Mouse (Mus musculus) activated CD4-positive, CD25-positive, alpha-beta regulatory T cell (primary cell): ENCODE measurements around the gene Gm5416. TPM values are rescaled to one million over a fixed set of nuclear protein-coding genes. Genes with fewer than 3 reads are reported as not detected.

ENCODE experiments used
- polyA plus RNA-seq, 2 experiments: library from polyadenylated mRNA; unstranded; fragments of 100-300 nt; shearing (Covaris generic); gene quantifications; one replicate each; pipeline ENCODE4 v1.2.1; 2017

Gene Gm5416
- polyA plus RNA-seq = not detected

DNA sequence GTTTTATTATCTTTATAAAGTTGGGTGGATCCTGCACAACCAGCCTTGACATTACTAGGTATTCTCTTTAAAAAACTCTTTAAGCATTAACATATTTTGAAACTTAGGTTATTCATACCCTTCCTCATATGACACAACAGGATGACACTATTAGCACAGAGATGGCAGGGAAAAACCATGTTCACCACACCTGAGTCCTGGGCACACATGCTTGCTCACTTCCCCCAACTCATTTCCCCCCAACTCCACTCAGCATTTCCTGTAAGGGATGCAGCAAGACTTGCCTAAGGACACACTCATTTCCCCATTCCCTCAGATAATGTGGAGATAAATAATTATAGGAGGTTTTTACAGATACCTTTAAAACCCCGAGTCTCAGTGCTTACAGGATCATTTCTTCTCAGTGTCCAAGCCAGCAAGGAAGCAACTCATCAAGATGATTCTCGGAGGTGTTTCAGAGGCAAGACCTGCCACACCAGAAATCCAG is at the start of gene Gm5416:
Gm5416 (plus strand) TSS at position 437 of the 487 bp plus-strand sequence.

GRCm38 (mm10) chr16:36183912-36184311 is 26.3 kb upstream of the Gm5416 start, which contains the start of gene Gm5483:
Gene Gm5483 (plus strand): TSS chr16:36184212.

GRCm38 (mm10) chr16:36221168-36221567 is 11.0 kb downstream of the Gm5416 start, which contains the start of gene 2010005H15Rik:
Gene 2010005H15Rik (plus strand): TSS chr16:36221468.

Other genes starting within 250 kb of the Gm5416 start
- gene Kpna1, start 231.7 kb upstream of the Gm5416 start, polyA plus RNA-seq = 10 to 100 TPM; 50.4 to 64.1 TPM
- 1 to 10 TPM; 5.1 to 8.6 TPM for gene Wdr5b, start 169.2 kb upstream of the Gm5416 start, polyA plus RNA-seq
- gene Fam162a, start 138.8 kb upstream of the Gm5416 start, polyA plus RNA-seq = 100 to 1,000 TPM; 108 to 121 TPM
- 10 to 100 TPM; 28.4 to 30.6 TPM for gene Ccdc58, start 138.7 kb upstream of the Gm5416 start, polyA plus RNA-seq
- under 1 TPM in 1 of 2 experiments, not detected in 1; 0.65 TPM for gene Csta1, start 79.2 kb upstream of the Gm5416 start, polyA plus RNA-seq
- not detected for gene Stfa2l1, start 53.6 kb upstream of the Gm5416 start, polyA plus RNA-seq
- gene Gm5483, start 26.2 kb upstream of the Gm5416 start, polyA plus RNA-seq = not detected
- not detected for gene 2010005H15Rik, start 11.1 kb downstream of the Gm5416 start, polyA plus RNA-seq
- not detected for gene Stfa1, start 66.5 kb downstream of the Gm5416 start, polyA plus RNA-seq
- not detected for gene BC117090, start 123.9 kb downstream of the Gm5416 start, polyA plus RNA-seq
- not detected for gene BC100530, start 157.3 kb downstream of the Gm5416 start, polyA plus RNA-seq
- not detected for gene Stfa2, start 198.1 kb downstream of the Gm5416 start, polyA plus RNA-seq
- gene Stfa3, start 245.0 kb downstream of the Gm5416 start, polyA plus RNA-seq = not detected